Mouse (Mus musculus): ENCODE data around the gene Nudt8. TPM values are rescaled to one million over a fixed set of nuclear protein-coding genes. Genes with fewer than 3 reads are reported as not detected.

Nudt8 gene
- polyA plus RNA-seq, 1 experiment: 20.9 TPM

DNA sequence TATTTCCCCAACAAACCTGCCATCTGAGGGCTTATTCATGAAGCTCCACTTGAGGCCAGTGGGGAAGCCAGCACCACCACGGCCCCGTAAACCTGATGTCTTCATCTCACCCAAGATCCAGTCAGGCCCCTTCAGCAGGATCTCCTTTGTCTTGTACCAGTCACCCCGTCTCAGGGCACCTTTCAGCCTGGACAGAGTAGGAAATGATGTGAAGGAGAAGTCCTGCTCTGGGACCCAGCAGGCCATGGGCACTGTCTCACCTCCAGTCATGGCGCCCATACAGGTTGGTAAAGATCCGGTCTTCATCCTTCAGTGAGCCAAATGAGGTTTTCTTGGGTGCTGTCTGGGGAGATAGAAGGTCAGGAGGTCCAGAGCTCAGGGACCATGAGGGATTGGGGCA lies 10.7 kb downstream of the Nudt8 start:
- Histone ChIP-seq H3K4me1 (ENCODE audit: control insufficient read depth, insufficient read depth, low read length) (peaks cover 8% of the 10 kb centered on the region; the same call in 1 of the 2 replicates), H3K36me3 (ENCODE audit: control insufficient read depth, insufficient read depth, low read length) (peaks cover 2% of the 10 kb centered on the region), H3K4me3 (ENCODE audit: insufficient read depth, low read depth, low read length) (no peak overlapping the region), H3K27me3 (replicated peaks; ENCODE audit: control insufficient read depth, insufficient read depth, low read length) (no peaks in the 10 kb centered on the region), H3K27ac (ENCODE audit: insufficient read depth, low read depth, low read length) (no peak overlapping the region)
- no peak for DNase-seq
- TF ChIP-seq CTCF (conservative IDR thresholded peaks at IDR 0.05; ENCODE audit: insufficient read depth, insufficient read length, low read depth, low read length) (no peak), POLR2A (IDR thresholded peaks at IDR 0.05; ENCODE audit: low read depth, low read length) (no peak)
- WGBS: 97% methylated on average over 5 of the region's 5 CpGs

DNA sequence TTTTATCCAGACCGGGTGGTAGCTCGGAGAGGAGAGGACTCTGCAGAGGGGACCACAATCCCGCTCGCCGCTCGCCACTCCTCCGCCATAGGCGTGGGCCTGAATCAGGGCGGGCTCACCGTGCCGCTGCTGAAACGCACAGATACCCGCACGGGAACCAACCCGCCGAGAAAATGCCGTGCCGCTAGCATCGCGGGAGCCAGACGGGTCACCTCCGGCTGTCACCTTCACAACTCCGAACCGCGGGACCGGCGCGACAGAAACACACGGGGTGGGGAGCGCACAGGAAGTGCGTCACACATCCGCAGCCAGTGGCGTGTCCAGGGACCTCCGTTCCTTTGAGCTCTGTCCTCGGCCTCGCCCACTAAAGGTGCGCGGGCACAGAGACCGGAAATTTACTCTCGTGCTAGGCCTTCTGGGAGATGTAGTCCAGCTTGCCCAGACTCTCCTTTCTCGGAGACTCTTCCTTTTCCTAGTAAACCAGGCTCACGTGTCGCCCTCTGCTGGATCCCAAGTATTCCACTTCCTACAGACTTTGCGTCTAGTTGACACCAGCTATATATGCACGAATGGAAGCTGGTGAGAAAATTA lies 12.1 kb downstream of the Nudt8 start, which contains the start of gene Ndufv1:
Gene Ndufv1 (minus strand): TSS at position 375 of the 591 bp plus-strand sequence.
- under 1% methylated on average over 45 of the region's 45 CpGs for WGBS
- H3K27ac ChIP-seq (ENCODE audit: insufficient read depth, low read depth, low read length): peak within 1 kb of the TSS; percentile 62
- peak within 1 kb of the TSS; percentile 64 for H3K4me3 ChIP-seq (ENCODE audit: insufficient read depth, low read depth, low read length)
- no peaks in the 10 kb centered on the region for H3K27me3 ChIP-seq (replicated peaks; ENCODE audit: control insufficient read depth, insufficient read depth, low read length)
- DNase-seq: peak; percentile 99
- H3K36me3 ChIP-seq (ENCODE audit: control insufficient read depth, insufficient read depth, low read length): peaks cover 2% of the 10 kb centered on the region
- H3K4me1 ChIP-seq (ENCODE audit: control insufficient read depth, insufficient read depth, low read length): peaks cover 8% of the 10 kb centered on the region; the same call in 1 of the 2 replicates
- peak; percentile 94 for TF ChIP-seq CTCF (conservative IDR thresholded peaks at IDR 0.05; ENCODE audit: insufficient read depth, insufficient read length, low read depth, low read length)
- peak; percentile 59 for TF ChIP-seq POLR2A (IDR thresholded peaks at IDR 0.05; ENCODE audit: low read depth, low read length)

DNA sequence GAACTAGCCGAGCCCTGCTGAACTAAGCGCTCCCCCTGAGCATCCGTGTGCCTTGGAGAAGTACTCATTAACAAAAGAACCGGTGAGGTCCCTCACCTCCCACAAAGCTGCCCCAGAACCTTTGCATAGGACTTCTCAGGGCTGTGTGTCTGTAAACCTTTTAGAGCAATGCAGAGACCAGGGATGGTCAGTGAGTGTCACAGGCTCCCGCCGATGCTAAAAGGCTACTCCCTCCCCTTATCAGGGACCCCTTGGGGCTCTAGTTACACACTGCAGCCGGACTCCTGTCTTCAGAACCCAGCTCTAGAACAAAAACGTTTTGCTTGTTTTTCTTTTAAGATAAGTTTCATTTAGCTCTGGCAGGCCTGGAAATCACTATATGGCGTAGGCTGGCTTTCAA lies 12.7 kb downstream of the Nudt8 start:
- WGBS: 21% methylated on average over 9 of the region's 9 CpGs
- Histone ChIP-seq H3K4me1 (ENCODE audit: control insufficient read depth, insufficient read depth, low read length) (peaks cover 8% of the 10 kb centered on the region; the same call in 1 of the 2 replicates), H3K4me3 (ENCODE audit: insufficient read depth, low read depth, low read length) (peak overlapping the region; percentile 45), H3K27ac (ENCODE audit: insufficient read depth, low read depth, low read length) (peak overlapping the region; percentile 18; the same call in 1 of the 2 replicates), H3K27me3 (replicated peaks; ENCODE audit: control insufficient read depth, insufficient read depth, low read length) (no peaks in the 10 kb centered on the region), H3K36me3 (ENCODE audit: control insufficient read depth, insufficient read depth, low read length) (peaks cover 2% of the 10 kb centered on the region)
- DNase-seq: no peak
- no peak for TF ChIP-seq CTCF (conservative IDR thresholded peaks at IDR 0.05; ENCODE audit: insufficient read depth, insufficient read length, low read depth, low read length)
- TF ChIP-seq POLR2A (IDR thresholded peaks at IDR 0.05; ENCODE audit: low read depth, low read length): no peak

DNA sequence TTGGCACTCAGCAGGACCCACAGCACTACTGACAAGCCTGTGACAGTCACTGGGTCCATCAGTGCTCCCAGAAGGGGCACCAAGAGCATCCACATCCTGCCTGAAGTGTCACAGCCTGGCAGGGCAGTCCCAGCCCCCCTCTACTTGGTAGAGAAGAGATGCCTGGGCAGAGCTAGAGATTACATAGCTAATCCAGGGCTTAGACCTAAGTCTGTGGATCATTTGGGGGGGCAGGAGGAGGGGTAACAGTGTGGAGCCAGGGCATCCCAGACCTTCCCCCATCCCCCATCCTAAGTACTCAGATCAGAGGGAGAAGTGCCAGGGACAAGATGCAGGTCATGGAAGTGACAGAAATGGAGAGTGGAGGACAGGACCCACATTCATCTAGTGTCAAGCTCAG lies 14.4 kb downstream of the Nudt8 start:
- no peak overlapping the region for H3K4me3 ChIP-seq (ENCODE audit: insufficient read depth, low read depth, low read length)
- TF ChIP-seq CTCF (conservative IDR thresholded peaks at IDR 0.05; ENCODE audit: insufficient read depth, insufficient read length, low read depth, low read length) (no peak), POLR2A (IDR thresholded peaks at IDR 0.05; ENCODE audit: low read depth, low read length) (no peak)
- DNase-seq: no peak
- H3K27ac ChIP-seq (ENCODE audit: insufficient read depth, low read depth, low read length): no peak overlapping the region
- no peaks in the 10 kb centered on the region for H3K36me3 ChIP-seq (ENCODE audit: control insufficient read depth, insufficient read depth, low read length)
- H3K27me3 ChIP-seq (replicated peaks; ENCODE audit: control insufficient read depth, insufficient read depth, low read length): no peaks in the 10 kb centered on the region
- peaks cover 8% of the 10 kb centered on the region; the same call in 1 of the 2 replicates for H3K4me1 ChIP-seq (ENCODE audit: control insufficient read depth, insufficient read depth, low read length)

DNA sequence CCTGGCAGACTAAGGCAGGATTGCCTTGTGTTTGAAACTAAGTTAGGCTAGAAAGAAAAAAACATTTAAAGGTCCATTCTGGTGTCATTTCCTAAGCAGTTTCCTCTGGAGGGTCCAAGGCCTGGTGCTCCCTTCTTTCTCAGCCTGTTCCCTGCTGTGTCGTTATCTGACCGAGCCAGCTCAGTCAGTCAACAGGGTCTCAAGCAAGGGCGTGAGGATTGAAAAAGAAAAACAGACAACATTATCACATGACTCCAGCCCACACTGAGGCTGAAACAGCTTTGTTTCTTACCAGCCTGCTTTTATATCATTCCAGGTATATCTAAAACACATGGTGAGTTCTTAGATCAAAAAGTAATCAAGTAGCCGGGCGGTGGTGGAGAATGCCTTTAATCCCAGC lies 15.3 kb downstream of the Nudt8 start:
- no peaks in the 10 kb centered on the region for H3K27me3 ChIP-seq (replicated peaks; ENCODE audit: control insufficient read depth, insufficient read depth, low read length)
- no peak overlapping the region for H3K4me3 ChIP-seq (ENCODE audit: insufficient read depth, low read depth, low read length)
- H3K36me3 ChIP-seq (ENCODE audit: control insufficient read depth, insufficient read depth, low read length): no peaks in the 10 kb centered on the region
- no peak for DNase-seq
- no peak for TF ChIP-seq POLR2A (IDR thresholded peaks at IDR 0.05; ENCODE audit: low read depth, low read length)
- H3K27ac ChIP-seq (ENCODE audit: insufficient read depth, low read depth, low read length): no peak overlapping the region
- peaks cover 8% of the 10 kb centered on the region; the same call in 1 of the 2 replicates for H3K4me1 ChIP-seq (ENCODE audit: control insufficient read depth, insufficient read depth, low read length)
- WGBS: 86% methylated on average over 5 of the region's 5 CpGs

DNA sequence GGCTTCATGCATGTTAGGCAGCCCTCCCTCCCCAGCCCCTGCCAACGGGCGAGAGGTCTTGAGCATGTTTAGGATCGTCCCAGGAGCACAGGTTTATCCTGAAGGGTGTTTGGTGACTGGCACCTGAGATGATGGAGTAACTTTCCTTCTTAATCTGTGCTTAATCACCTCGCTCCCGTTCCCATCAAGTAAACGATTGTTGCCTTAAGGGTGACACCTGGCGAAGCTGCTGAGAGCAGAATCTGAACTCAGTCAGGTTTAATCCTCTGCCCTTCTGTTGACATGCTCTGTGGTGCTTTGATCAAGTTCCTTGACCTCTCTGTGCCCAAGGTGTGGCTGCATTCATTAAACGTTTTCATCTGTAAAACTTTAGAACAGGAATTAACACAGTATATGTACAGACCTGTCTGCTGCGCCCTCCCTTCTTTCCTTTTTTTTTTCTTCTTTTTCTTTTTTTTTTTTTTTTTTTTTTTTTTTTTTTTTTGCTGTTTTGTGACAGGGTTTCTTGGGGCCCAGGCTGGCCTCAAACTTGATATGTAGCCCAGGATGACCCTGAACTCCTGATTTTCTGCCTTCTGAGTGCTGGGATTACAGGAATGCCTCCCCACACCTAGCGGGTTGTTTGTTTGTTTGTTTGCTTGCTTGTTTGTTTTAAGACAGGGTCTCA lies 17.7 kb downstream of the Nudt8 start:
- WGBS: 77% methylated on average over 10 of the region's 10 CpGs
- H3K36me3 ChIP-seq (ENCODE audit: control insufficient read depth, insufficient read depth, low read length): no peaks in the 10 kb centered on the region
- no peak for DNase-seq
- TF ChIP-seq CTCF (conservative IDR thresholded peaks at IDR 0.05; ENCODE audit: insufficient read depth, insufficient read length, low read depth, low read length) (no peak), POLR2A (IDR thresholded peaks at IDR 0.05; ENCODE audit: low read depth, low read length) (no peak)
- H3K4me3 ChIP-seq (ENCODE audit: insufficient read depth, low read depth, low read length): no peak overlapping the region
- peaks cover 1% of the 10 kb centered on the region; the same call in 1 of the 2 replicates for H3K4me1 ChIP-seq (ENCODE audit: control insufficient read depth, insufficient read depth, low read length)
- H3K27me3 ChIP-seq (replicated peaks; ENCODE audit: control insufficient read depth, insufficient read depth, low read length): no peaks in the 10 kb centered on the region
- no peak overlapping the region for H3K27ac ChIP-seq (ENCODE audit: insufficient read depth, low read depth, low read length)

DNA sequence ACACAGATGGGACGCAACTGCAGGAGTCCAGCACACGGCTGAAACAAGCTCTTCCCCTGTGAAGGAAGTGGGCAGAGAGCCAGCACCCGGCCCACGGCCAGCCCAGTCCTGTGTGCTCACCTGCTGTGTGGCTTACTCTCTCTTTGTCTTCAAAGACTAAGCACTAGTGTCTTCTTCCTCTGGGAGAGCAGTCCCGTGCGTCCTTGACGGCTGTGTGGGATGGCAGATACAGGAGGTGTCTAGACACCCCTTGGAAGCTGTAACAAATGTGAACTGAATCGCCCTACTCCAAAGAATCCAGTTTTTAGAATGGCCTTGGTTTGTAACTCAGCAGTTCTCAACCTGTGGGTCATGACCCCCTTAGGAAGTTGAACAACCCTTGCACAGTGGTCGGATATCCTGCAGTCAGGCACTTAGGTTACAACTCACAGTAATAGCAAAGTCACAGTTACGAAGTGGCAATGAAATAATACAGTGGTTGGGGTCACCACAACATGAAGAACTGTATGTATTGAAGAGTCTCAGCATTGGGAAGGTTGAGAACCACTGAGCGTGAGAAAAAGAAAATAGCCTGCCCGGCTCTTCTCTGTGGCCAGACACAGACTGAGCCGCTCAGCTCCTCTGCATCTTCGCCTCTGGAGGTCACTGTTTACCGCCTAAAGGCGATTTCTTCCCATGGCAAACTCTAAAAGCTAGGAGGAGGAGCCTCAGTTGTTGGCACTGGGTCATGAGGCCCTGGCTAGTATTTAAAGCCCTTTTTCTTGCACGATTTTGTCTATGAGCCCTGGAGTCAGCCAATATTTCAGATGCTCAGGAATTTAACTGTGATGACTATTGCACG lies 18.6 kb downstream of the Nudt8 start:
- DNase-seq: peak; percentile 93
- WGBS: 21% methylated on average over 18 of the region's 18 CpGs
- TF ChIP-seq CTCF (conservative IDR thresholded peaks at IDR 0.05; ENCODE audit: insufficient read depth, insufficient read length, low read depth, low read length): peak; percentile 94
- no peak for TF ChIP-seq POLR2A (IDR thresholded peaks at IDR 0.05; ENCODE audit: low read depth, low read length)
- Histone ChIP-seq H3K4me1 (ENCODE audit: control insufficient read depth, insufficient read depth, low read length) (no peaks in the 10 kb centered on the region), H3K27ac (ENCODE audit: insufficient read depth, low read depth, low read length) (no peak overlapping the region), H3K4me3 (ENCODE audit: insufficient read depth, low read depth, low read length) (no peak overlapping the region), H3K27me3 (replicated peaks; ENCODE audit: control insufficient read depth, insufficient read depth, low read length) (no peaks in the 10 kb centered on the region), H3K36me3 (ENCODE audit: control insufficient read depth, insufficient read depth, low read length) (no peaks in the 10 kb centered on the region)
